Mouse (Mus musculus): ENCODE data around the gene Smr3a. TPM values are rescaled to one million over a fixed set of nuclear protein-coding genes. Genes with fewer than 3 reads are reported as not detected.

Gene Smr3a
- not detected for total RNA-seq (2023)

GRCm38 (mm10) chr5:88002249-88002648 lies at the start of gene Smr3a:
Gene Smr3a (plus strand): TSS chr5:88002549.

GRCm38 (mm10) chr5:87969201-87969600 lies 33.1 kb upstream of the Smr3a start, which contains the start of the genes 2310003L06Rik and Gm28434:
Gene 2310003L06Rik (plus strand): TSS chr5:87969459.
Gene Gm28434 (plus strand): TSS chr5:87969517.

GRCm38 (mm10) chr5:87979139-87979538 lies 23.2 kb upstream of the Smr3a start, which contains the start of gene Cabs1:
Gene Cabs1 (plus strand): TSS chr5:87979439.

Other genes starting within 250 kb of the Smr3a start
- gene Csn1s2a, start 228.0 kb upstream of the Smr3a start, total RNA-seq (2023): not detected
- gene Csn1s2b, start 194.5 kb upstream of the Smr3a start, total RNA-seq (2023): not detected
- gene Prr27, start 176.9 kb upstream of the Smr3a start, total RNA-seq (2023): not detected
- gene Odam, start 117.5 kb upstream of the Smr3a start, total RNA-seq (2023): not detected
- not detected for gene Csn3, start 77.0 kb upstream of the Smr3a start, total RNA-seq (2023)
- gene 2310003L06Rik, start 33.1 kb upstream of the Smr3a start, total RNA-seq (2023): not detected
- not detected for gene Gm28434, start 33.0 kb upstream of the Smr3a start, total RNA-seq (2023)
- not detected for gene Cabs1, start 23.1 kb upstream of the Smr3a start, total RNA-seq (2023)
- not detected for gene Smr2, start 84.0 kb downstream of the Smr3a start, total RNA-seq (2023)
- not detected for gene Gm11116, start 109.0 kb downstream of the Smr3a start, total RNA-seq (2023)
- gene Gm11115, start 151.6 kb downstream of the Smr3a start, total RNA-seq (2023): not detected

Measured in B cell, adult 67 days (primary cell).